Mouse (Mus musculus): Measurements from ENCODE around the gene Catsperd.
"Not testable (repeated sequence)": the region's sequence is repeated elsewhere in the genome, so short reads cannot be mapped to it uniquely, and the experiment has no call there.

The Catsperd gene

GRCm38 (mm10) chr17:56612565-56612939 is 15.4 kb upstream of the Catsperd start:
- not testable (repeated sequence) for DNase-seq (ENCODE audit: inconsistent age in 2 of 2, low spot score in 1 of 2)

- peak; percentile 95 to 99 for DNase-seq (ENCODE audit: inconsistent age in 2 of 2, low spot score in 1 of 2)
These were observed 14.6 kb upstream of the Catsperd start, which contains the start of gene Rpl36 for GRCm38 (mm10) chr17:56613236-56613844. Gene Rpl36, plus strand, starts transcription at chr17:56613416.

- peak; percentile 68 to 87 for DNase-seq (ENCODE audit: inconsistent age in 2 of 2, low spot score in 1 of 2)
These were observed 14.1 kb upstream of the Catsperd start for GRCm38 (mm10) chr17:56613893-56614292.

- DNase-seq (ENCODE audit: inconsistent age in 2 of 2, low spot score in 1 of 2): peak; percentile 62 to 79
These were observed 13.4 kb upstream of the Catsperd start for GRCm38 (mm10) chr17:56614391-56615135.

- DNase-seq (ENCODE audit: inconsistent age in 2 of 2, low spot score in 1 of 2): no peak
These were observed 12.7 kb upstream of the Catsperd start for GRCm38 (mm10) chr17:56615136-56615784.

GRCm38 (mm10) chr17:56615792-56616191 is 12.2 kb upstream of the Catsperd start:
- no peak for DNase-seq (ENCODE audit: inconsistent age in 2 of 2, low spot score in 1 of 2)

GRCm38 (mm10) chr17:56616725-56617124 is 11.2 kb upstream of the Catsperd start:
- DNase-seq (ENCODE audit: inconsistent age in 2 of 2, low spot score in 1 of 2): no peak

GRCm38 (mm10) chr17:56617628-56618027 is 10.3 kb upstream of the Catsperd start:
- peak in 1 of 2 experiments; percentile 30 for DNase-seq (ENCODE audit: inconsistent age in 2 of 2, low spot score in 1 of 2)

GRCm38 (mm10) chr17:56625495-56625894 is 2.4 kb upstream of the Catsperd start:
- DNase-seq (ENCODE audit: inconsistent age in 2 of 2, low spot score in 1 of 2): peak; percentile 87 to 94

- DNase-seq (ENCODE audit: inconsistent age in 2 of 2, low spot score in 1 of 2): no peak
These were observed 1.7 kb upstream of the Catsperd start for GRCm38 (mm10) chr17:56626260-56626659.

GRCm38 (mm10) chr17:56626754-56627470 is 1.0 kb upstream of the Catsperd start, which contains the start of gene Lonp1:
Gene Lonp1, minus strand, starts transcription at chr17:56626887.
- DNase-seq (ENCODE audit: inconsistent age in 2 of 2, low spot score in 1 of 2): peak; percentile 98 to 99

- DNase-seq (ENCODE audit: inconsistent age in 2 of 2, low spot score in 1 of 2): not testable (repeated sequence)
These were observed 2.1 kb downstream of the Catsperd start for GRCm38 (mm10) chr17:56629800-56630781.

GRCm38 (mm10) chr17:56631807-56632206 is 3.9 kb downstream of the Catsperd start:
- DNase-seq (ENCODE audit: inconsistent age in 2 of 2, low spot score in 1 of 2): no peak

GRCm38 (mm10) chr17:56634023-56634422 is 6.1 kb downstream of the Catsperd start:
- peak in 1 of 2 experiments; percentile 31 for DNase-seq (ENCODE audit: inconsistent age in 2 of 2, low spot score in 1 of 2)

GRCm38 (mm10) chr17:56643237-56643636 is 15.3 kb downstream of the Catsperd start:
- DNase-seq (ENCODE audit: inconsistent age in 2 of 2, low spot score in 1 of 2): peak in 1 of 2 experiments; percentile 31

- DNase-seq (ENCODE audit: inconsistent age in 2 of 2, low spot score in 1 of 2): no peak
These were observed 19.6 kb downstream of the Catsperd start for GRCm38 (mm10) chr17:56647546-56647945.

GRCm38 (mm10) chr17:56651801-56652200 is 23.9 kb downstream of the Catsperd start:
- no peak for DNase-seq (ENCODE audit: inconsistent age in 2 of 2, low spot score in 1 of 2)

- DNase-seq (ENCODE audit: inconsistent age in 2 of 2, low spot score in 1 of 2): peak; percentile 31 to 64
These were observed 26.8 kb downstream of the Catsperd start for GRCm38 (mm10) chr17:56654771-56655170.

- DNase-seq (ENCODE audit: inconsistent age in 2 of 2, low spot score in 1 of 2): peak; percentile 68 to 83
These were observed 27.4 kb downstream of the Catsperd start for GRCm38 (mm10) chr17:56655311-56655710.

GRCm38 (mm10) chr17:56656171-56656570 is 28.2 kb downstream of the Catsperd start:
- no peak for DNase-seq (ENCODE audit: inconsistent age in 2 of 2, low spot score in 1 of 2)

Data from adrenal gland, adult (tissue).